Mouse (Mus musculus) midbrain, embryonic 14.5 days (tissue): ENCODE measurements around the gene Ptgr2. TPM values are rescaled to one million over a fixed set of nuclear protein-coding genes. Genes with fewer than 3 reads are reported as not detected.

Experiments used
- ATAC-seq: fragments of 200-750 bp; cut with Nextera tagmentation; 2 replicates; pipeline ENCODE4 v1.8.0; 2017; ENCODE audit warnings: moderate number of reproducible peaks, moderate library complexity; ENCODE audit not compliant: low FRiP score, low TSS enrichment
- DNase-seq: peaks from one replicate; pipeline ENCODE4 v3.0.0-alpha.2; 2015
- H3K27ac ChIP-seq: fragments of 300-500 bp; sonication (generic); replicated peaks from 2 replicates; pipeline ENCODE4 v1.5.1; 2014; ENCODE audit warnings: mild to moderate bottlenecking, low read depth, low read length, moderate library complexity
- H3K27me3 ChIP-seq: fragments of 300-500 bp; sonication (generic); 2 replicates; pipeline ENCODE4 v1.6.1; 2014; ENCODE audit warnings: low read length, control low read depth, mixed read lengths; ENCODE audit not compliant: control insufficient read depth, insufficient read depth
- H3K36me3 ChIP-seq: fragments of 300-500 bp; sonication (generic); 2 replicates; pipeline ENCODE4 v1.6.1; 2014; ENCODE audit warnings: low read length, control low read depth; ENCODE audit not compliant: control insufficient read depth, insufficient read depth
- H3K4me1 ChIP-seq: fragments of 300-500 bp; sonication (generic); 2 replicates; pipeline ENCODE4 v1.6.1; 2014; ENCODE audit warnings: mild to moderate bottlenecking, antibody characterized with exemption, low read length, control low read depth; ENCODE audit not compliant: control insufficient read depth, insufficient read depth
- H3K4me2 ChIP-seq: fragments of 300-500 bp; sonication (generic); 2 replicates; pipeline ENCODE4 v1.6.1; 2014; ENCODE audit warnings: mild to moderate bottlenecking, low read length, moderate library complexity
- H3K4me3 ChIP-seq: fragments of 300-500 bp; sonication (generic); replicated peaks from 2 replicates; pipeline ENCODE4 v1.5.1; 2014; ENCODE audit warnings: low read depth, low read length
- H3K9ac ChIP-seq: fragments of 300-500 bp; sonication (generic); replicated peaks from 2 replicates; pipeline ENCODE4 v1.6.1; 2014; ENCODE audit warnings: mild to moderate bottlenecking, low read length, moderate library complexity
- H3K9me3 ChIP-seq: fragments of 300-500 bp; sonication (generic); 2 replicates; pipeline ENCODE4 v1.6.1; 2016; ENCODE audit warnings: low read length, control low read depth, mixed read lengths; ENCODE audit not compliant: control insufficient read depth
- WGBS: fragments of 180-500 bp; shearing (Covaris S2); extraction: QIAGEN DNeasy Blood & Tissue Kit; methylation state at CpG from one replicate; pipeline ENCODE4 v1.1.7; 2014; 5-methylcytosine and 5-hydroxymethylcytosine counted together
- polyA plus RNA-seq: library from polyadenylated mRNA; unstranded; fragments of >200 nt; fragmentation: Nextera tagmentation; extraction: Ambion mirVana; gene quantifications from 2 replicates; pipeline ENCODE4 v1.2.1, GENCODE M21; 2014

Ptgr2 gene
- polyA plus RNA-seq, 1 experiment from 2014 or later: 14.4 TPM

DNA sequence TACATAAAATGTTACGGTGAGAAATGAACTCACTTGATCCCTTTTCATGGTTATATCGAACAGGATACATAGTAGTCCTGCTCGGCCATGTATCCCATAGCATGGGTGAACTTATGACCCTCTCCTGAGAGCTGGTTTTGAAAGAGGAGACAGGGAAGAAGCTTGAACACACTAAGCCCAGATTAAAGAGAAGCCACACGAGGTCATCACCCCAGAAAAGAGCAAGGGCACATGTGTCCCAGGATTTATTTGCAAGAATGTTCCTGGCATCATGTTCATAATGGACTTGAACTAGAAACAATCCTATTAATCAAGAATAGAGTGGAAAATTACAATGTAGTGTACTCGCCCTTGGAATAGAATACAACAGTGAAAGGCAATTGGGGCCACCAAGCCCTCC is 30.1 kb upstream of the Ptgr2 start:
- DNase-seq (no peak), ATAC-seq (no peak)
- no peaks in the 10 kb centered on the region for H3K27me3 ChIP-seq
- H3K36me3 ChIP-seq: no peaks in the 10 kb centered on the region
- no peak overlapping the region for H3K4me2 ChIP-seq
- no peak overlapping the region for H3K4me3 ChIP-seq
- H3K27ac ChIP-seq: no peak overlapping the region
- H3K9ac ChIP-seq: no peak overlapping the region
- 77% methylated on average over 5 of the region's 5 CpGs for WGBS
- H3K4me1 ChIP-seq: no peaks in the 10 kb centered on the region
- H3K9me3 ChIP-seq: no peaks in the 10 kb centered on the region

DNA sequence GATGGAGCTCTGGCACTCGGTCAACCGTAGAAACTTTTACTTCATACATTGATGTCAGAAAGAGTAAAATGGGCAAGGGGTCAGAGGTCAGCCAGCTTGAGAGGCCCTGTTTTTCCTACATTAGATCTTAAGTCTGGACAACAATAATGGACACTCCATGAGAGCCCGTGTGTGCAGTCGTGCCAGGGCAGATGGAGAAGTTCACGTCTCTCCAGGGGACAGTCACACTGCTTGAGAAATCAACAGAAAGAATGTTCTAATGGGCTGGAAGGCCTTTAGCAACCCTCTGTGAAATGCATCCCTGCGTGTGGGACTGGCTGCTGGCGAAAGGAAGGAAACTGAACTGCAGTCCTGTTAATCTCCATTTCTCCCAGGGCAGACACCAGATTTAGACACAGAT is 24.7 kb upstream of the Ptgr2 start:
- Histone ChIP-seq H3K4me1 (no peaks in the 10 kb centered on the region), H3K27ac (no peak overlapping the region), H3K4me2 (no peak overlapping the region), H3K9me3 (no peaks in the 10 kb centered on the region), H3K4me3 (no peak overlapping the region), H3K9ac (no peak overlapping the region), H3K36me3 (no peaks in the 10 kb centered on the region), H3K27me3 (no peaks in the 10 kb centered on the region)
- no peak for ATAC-seq
- no peak for DNase-seq
- WGBS: 44% methylated on average over 7 of the region's 7 CpGs

DNA sequence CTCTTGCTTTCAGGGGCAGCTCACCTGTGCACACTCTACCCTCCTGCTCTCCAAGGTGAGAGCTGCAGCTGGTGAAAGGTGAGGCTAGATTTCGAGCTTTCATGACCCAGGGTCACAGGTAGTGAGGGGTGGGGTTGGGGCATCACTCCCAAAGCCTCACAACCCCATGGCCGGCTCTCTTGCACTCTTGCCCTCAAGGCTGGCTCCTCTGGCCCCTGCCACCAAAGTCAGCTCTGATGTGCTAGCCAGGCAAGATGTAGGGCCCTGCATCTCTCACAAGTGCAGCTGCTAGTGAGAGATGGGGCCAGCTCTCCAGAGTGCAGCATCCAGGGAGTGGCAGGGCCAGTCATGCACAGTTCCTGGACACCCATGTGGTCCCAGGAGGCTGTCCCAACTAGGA is 17.8 kb upstream of the Ptgr2 start:
- Histone ChIP-seq H3K36me3 (no peaks in the 10 kb centered on the region), H3K9ac (no peak overlapping the region), H3K4me3 (no peak overlapping the region), H3K27ac (no peak overlapping the region), H3K9me3 (no peaks in the 10 kb centered on the region), H3K27me3 (no peaks in the 10 kb centered on the region), H3K4me2 (no peak overlapping the region), H3K4me1 (no peaks in the 10 kb centered on the region)
- no peak for DNase-seq
- ATAC-seq: no peak
- WGBS: 67% methylated on average over 2 of the region's 2 CpGs

DNA sequence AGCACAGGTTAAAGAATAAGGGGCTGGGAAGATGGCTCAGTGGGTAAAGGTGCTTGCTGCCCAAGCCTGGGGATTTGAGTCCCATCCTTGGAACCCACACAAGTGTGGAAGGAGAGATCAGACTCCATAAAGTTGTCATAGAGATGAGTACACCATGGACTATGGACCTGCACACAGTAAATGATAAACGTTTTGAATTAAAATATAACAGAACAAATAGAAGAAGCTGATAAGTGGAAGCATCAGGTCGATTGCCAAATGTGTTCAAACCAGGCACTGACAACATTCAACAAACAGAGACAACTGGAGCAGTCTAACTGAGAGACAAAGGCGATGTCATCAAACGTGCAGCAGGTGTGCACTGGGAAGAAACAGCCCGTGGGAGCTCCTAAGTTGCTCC is 11.7 kb upstream of the Ptgr2 start:
- H3K4me2 ChIP-seq: no peak overlapping the region
- no peak overlapping the region for H3K4me3 ChIP-seq
- H3K9ac ChIP-seq: no peak overlapping the region
- ATAC-seq: no peak
- 81% methylated on average over 5 of the region's 5 CpGs for whole genome bisulfite sequencing
- H3K36me3 ChIP-seq: no peaks in the 10 kb centered on the region
- no peaks in the 10 kb centered on the region for H3K27me3 ChIP-seq
- no peaks in the 10 kb centered on the region for H3K9me3 ChIP-seq
- no peaks in the 10 kb centered on the region for H3K4me1 ChIP-seq
- no peak for DNase-seq
- no peak overlapping the region for H3K27ac ChIP-seq

DNA sequence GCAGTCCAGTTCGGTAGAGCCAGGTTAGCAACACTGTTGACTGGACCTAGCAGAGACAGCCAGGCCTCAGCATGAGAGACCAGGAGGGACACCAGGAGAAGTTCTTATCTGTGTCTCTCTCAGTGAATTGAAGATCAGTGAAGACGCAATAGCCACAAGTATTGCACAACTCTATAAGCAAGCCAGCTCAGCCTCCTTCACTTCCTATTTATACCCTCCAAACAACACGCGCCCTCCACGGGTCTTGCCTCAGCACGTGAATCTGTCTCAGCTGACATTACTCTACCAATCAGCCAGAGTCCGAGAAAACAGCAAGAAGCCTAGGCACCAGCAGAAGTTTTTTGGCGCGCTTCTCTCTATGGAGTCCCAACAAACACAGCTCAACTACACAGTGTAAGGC is 9.7 kb upstream of the Ptgr2 start:
- ATAC-seq (no peak), DNase-seq (no peak)
- H3K9me3 ChIP-seq: no peaks in the 10 kb centered on the region
- H3K36me3 ChIP-seq: no peaks in the 10 kb centered on the region
- no peak overlapping the region for H3K4me3 ChIP-seq
- H3K27ac ChIP-seq: no peak overlapping the region
- no peak overlapping the region for H3K9ac ChIP-seq
- no peaks in the 10 kb centered on the region for H3K4me1 ChIP-seq
- no peak overlapping the region for H3K4me2 ChIP-seq
- WGBS: 92% methylated on average over 9 of the region's 9 CpGs
- H3K27me3 ChIP-seq: no peaks in the 10 kb centered on the region

DNA sequence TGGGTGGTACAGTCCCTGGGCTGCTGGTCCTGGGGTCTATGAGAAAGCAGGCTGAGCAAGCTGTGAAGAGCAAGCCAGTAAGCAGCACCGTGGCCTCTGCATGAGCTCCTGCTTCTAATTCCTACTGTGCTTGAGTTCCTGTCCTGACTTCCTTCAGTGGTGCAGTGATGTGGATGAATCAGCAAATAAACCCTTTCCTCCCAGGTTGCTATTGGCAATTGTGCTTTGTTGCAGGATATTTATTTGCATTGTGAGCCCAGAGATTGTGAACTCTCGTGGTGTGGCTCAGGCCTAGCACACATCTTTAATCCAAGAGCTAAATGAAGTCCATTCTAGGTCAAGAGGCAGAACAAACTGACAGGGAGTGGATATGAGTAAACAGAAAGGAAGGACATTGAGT is 8.7 kb upstream of the Ptgr2 start:
- Histone ChIP-seq H3K9me3 (no peaks in the 10 kb centered on the region), H3K4me1 (no peaks in the 10 kb centered on the region), H3K4me2 (no peak overlapping the region), H3K27me3 (no peaks in the 10 kb centered on the region), H3K4me3 (no peak overlapping the region), H3K27ac (no peak overlapping the region), H3K36me3 (no peaks in the 10 kb centered on the region), H3K9ac (no peak overlapping the region)
- DNase-seq (no peak), ATAC-seq (no peak)
- 75% methylated on average over 2 of the region's 2 CpGs for WGBS

DNA sequence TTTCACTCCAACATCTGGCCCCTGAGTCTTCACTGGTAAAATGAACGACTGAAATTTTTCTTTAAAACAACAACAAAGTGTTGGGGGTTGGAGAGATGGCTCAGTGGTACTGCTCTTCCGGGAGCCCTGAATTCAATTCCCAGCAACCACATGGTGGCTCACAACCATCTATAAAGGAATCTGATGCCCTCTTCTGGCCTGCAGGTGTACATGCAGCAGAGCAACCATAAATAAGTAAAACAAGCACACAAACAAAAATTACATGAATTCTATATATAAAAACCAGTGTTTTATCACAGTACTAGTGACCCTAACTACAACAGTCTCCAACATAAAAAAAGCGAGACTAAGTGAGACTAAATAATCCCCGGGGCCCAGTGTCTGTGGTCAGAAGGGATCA is 8.2 kb upstream of the Ptgr2 start:
- H3K9ac ChIP-seq: no peak overlapping the region
- H3K36me3 ChIP-seq: no peaks in the 10 kb centered on the region
- no peaks in the 10 kb centered on the region for H3K9me3 ChIP-seq
- H3K27ac ChIP-seq: no peak overlapping the region
- DNase-seq (no peak), ATAC-seq (no peak)
- no peaks in the 10 kb centered on the region for H3K27me3 ChIP-seq
- H3K4me3 ChIP-seq: no peak overlapping the region
- no peak overlapping the region for H3K4me2 ChIP-seq
- no peaks in the 10 kb centered on the region for H3K4me1 ChIP-seq
- 83% methylated on average over 4 of the region's 4 CpGs for WGBS

DNA sequence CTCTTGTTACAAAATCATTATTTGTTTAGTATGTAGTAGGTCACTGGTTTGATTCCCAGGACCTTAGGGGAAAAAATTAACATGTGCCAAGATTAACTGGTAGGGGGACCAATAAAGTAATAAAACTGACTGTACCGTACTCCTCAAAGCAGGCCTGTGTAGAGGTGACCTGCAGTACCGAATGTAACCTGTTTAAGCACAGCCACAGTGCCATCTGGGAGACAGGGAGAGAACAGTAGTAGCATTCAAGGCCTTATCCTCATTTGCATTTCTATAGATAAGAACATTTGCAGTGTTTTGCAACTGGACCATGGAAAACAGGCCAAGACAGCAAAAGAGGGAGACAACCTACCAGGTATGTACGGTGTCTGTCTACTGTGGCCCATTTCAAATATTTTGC is 7.2 kb upstream of the Ptgr2 start:
- DNase-seq (peak; percentile 53), ATAC-seq (no peak; the same call in 1 of the 2 replicates)
- no peaks in the 10 kb centered on the region for H3K9me3 ChIP-seq
- H3K4me1 ChIP-seq: no peaks in the 10 kb centered on the region
- no peak overlapping the region for H3K4me2 ChIP-seq
- H3K27ac ChIP-seq: no peak overlapping the region
- H3K9ac ChIP-seq: no peak overlapping the region
- WGBS: 13% methylated on average over 3 of the region's 3 CpGs
- H3K36me3 ChIP-seq: no peaks in the 10 kb centered on the region
- no peak overlapping the region for H3K4me3 ChIP-seq
- H3K27me3 ChIP-seq: no peaks in the 10 kb centered on the region

DNA sequence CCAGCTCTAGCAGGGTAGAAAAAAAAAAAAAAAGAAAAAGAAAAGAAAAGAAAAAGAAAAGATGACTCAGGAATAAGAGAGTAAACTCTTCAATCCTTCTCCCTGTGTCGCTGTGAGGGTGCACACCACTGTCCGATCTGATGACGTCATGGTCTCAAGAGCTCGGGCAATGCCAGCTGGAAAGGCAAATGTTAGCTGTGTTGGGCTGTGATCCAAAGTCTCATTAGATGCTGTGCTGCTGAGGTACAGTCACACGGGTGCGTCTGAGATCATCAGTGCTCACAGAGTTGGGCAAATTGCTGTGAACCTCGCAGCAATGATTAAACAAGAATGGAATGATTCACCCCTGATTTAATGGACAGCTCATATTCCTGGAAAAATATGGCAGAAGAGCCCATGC is 6.1 kb upstream of the Ptgr2 start:
- no peaks in the 10 kb centered on the region for H3K27me3 ChIP-seq
- no peak for ATAC-seq
- WGBS: 81% methylated on average over 7 of the region's 7 CpGs
- H3K4me2 ChIP-seq: no peak overlapping the region
- H3K27ac ChIP-seq: no peak overlapping the region
- no peak overlapping the region for H3K9ac ChIP-seq
- DNase-seq: peak; percentile 51
- no peaks in the 10 kb centered on the region for H3K9me3 ChIP-seq
- H3K4me3 ChIP-seq: no peak overlapping the region
- no peaks in the 10 kb centered on the region for H3K36me3 ChIP-seq
- H3K4me1 ChIP-seq: no peaks in the 10 kb centered on the region
